Comparison of ENCODE assay signal across 16 mouse cellular contexts in the genomic region with DNA sequence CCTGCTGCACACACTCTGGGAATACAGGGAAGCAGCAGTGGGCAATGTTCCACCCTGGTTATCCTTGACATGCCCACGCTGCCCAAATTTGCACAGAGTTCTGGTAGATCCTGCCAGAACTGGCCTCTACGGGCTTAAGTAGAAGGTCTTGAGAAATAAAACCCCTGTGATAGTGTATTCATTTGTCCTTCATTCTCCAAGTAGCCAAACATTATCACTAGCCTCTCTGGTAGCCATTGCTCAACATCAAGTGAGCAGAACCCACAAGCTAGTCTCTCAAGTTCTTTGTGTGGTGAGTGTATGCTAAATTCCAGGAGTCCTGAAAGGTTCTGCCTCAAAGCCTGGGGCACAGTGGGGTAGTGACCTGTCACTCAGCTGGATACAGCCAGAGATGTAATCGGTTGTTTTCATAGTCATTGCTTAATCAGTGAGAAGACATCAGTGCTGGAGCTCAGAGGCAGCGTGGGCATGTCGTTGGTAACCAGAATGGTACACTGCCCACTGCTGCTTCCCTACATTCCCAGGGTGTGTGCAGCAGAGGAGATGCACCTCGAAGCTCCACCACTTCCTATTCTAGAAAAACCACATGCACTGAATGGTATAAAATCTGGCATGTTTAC.
DNase-seq lines count a peak whose midpoint lies in the region; ATAC-seq lines count a peak whose summit lies in the region.
"Had no signal": no experiment of that assay in that cellular context is flagged by ENCODE, and none has a peak within 500 bp of the region (broad histone marks: within the 10 kb centered on the region; RNA-seq: fewer than 3 reads in every experiment).

No protein-coding gene starts in this region.

- ATAC-seq in common myeloid progenitor, adult 5-6 weeks (replicated peaks; ENCODE audit: low read depth, poor library complexity, severe bottlenecking), result peak; percentile 39
- ATAC-seq: forebrain, postnatal 0 days; midbrain, embryonic 13.5 days had no signal

- DNase-seq in adrenal gland, adult 2 months, result peak; percentile 44
- DNase-seq in adrenal gland, adult 18-20 months (ENCODE audit: low spot score in 2 of 2), result no peak
- peak; percentile 20 to 72 for DNase-seq in left cerebral cortex, postnatal 25 days (ENCODE audit: low spot score in 2 of 2)
- DNase-seq in left cerebral cortex, postnatal 10 days (ENCODE audit: extremely low spot score in 1 of 2, low spot score in 2 of 2), result no peak
- peak; percentile 13 for DNase-seq in 3T3-L1 (ENCODE audit: low read depth, low spot score)
- DNase-seq in urinary bladder, postnatal 10 days (ENCODE audit: low spot score), result no peak
- DNase-seq in spleen, adult 18-20 months, result no peak
- DNase-seq: cerebellum, adult 18-20 months; forebrain, postnatal 0 days; kidney, adult 9 months; kidney, postnatal 36 days; layer of hippocampus, adult 9-11 months; liver, embryonic 13.5 days; thymus, postnatal 14 days had no signal

- intact Hi-C loops in left cerebral cortex, postnatal 25 days (cut with DNase I), result loop anchor here (2.0 to 5.0 kb wide), 2 partner anchors 147 to 203 kb away; a partner anchor contains a TSS
- intact Hi-C loops in left cerebral cortex, postnatal 10 days (cut with DNase I), result no loop called here

Comparison
In these comparisons a context has a peak if more than half of its experiments do, and no peak if none do; other contexts are left out.
1. DNase-seq: peak in adrenal gland, adult 2 months (single experiment), left cerebral cortex, postnatal 25 days (2 of 2) and 3T3-L1 (single experiment); none in adrenal gland, adult 18-20 months (0 of 2), left cerebral cortex, postnatal 10 days (0 of 2), urinary bladder, postnatal 10 days (single experiment) and spleen, adult 18-20 months (0 of 2).